Mouse (Mus musculus): ENCODE results near the gene Sept9. TPM values are rescaled to one million over a fixed set of nuclear protein-coding genes. Genes with fewer than 3 reads are reported as not detected.

Sept9 gene
- polyA plus RNA-seq, 1 experiment = 12.2 TPM

DNA sequence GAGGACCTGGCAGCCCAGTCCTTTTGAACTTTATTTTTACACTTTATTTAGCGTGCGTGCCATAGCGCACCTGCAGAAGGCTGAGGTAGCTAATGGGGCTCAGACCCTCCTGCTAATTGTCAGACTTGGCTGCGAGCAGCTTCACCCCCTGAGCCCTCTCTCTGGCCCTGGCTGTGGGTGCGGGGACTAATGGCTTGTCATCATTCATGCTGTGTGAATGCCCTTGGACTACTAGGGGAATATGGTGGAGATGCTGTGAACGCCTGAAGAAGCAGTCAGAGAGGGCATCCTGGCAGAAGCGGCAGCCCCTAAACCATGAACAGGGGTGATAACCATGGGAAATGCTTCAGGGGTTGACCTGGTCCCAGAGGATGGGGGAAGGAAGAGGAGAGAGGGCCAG lies 114.0 kb downstream of the Sept9 start:
- peaks cover 13% of the 10 kb centered on the region; the same call in 1 of the 2 replicates for H3K4me1 ChIP-seq (ENCODE audit: control insufficient read depth, insufficient read depth, low read length)
- H3K27ac ChIP-seq (ENCODE audit: control insufficient read depth, insufficient read depth, low read depth, low read length) = no peak overlapping the region
- H3K27me3 ChIP-seq (ENCODE audit: control insufficient read depth, insufficient read depth, low read length) = no peaks in the 10 kb centered on the region
- H3K4me3 ChIP-seq (ENCODE audit: control insufficient read depth, low read depth, low read length) = no peak overlapping the region
- H3K36me3 ChIP-seq (ENCODE audit: control insufficient read depth, insufficient read depth, low read length) = no peaks in the 10 kb centered on the region
- TF ChIP-seq POLR2A (IDR thresholded peaks at IDR 0.05; ENCODE audit: control insufficient read depth, low read depth, low read length) = no peak
- TF ChIP-seq CTCF (IDR thresholded peaks at IDR 0.05; ENCODE audit: control insufficient read depth, insufficient read depth, insufficient replicate concordance, low read depth, low read length) = no peak

DNA sequence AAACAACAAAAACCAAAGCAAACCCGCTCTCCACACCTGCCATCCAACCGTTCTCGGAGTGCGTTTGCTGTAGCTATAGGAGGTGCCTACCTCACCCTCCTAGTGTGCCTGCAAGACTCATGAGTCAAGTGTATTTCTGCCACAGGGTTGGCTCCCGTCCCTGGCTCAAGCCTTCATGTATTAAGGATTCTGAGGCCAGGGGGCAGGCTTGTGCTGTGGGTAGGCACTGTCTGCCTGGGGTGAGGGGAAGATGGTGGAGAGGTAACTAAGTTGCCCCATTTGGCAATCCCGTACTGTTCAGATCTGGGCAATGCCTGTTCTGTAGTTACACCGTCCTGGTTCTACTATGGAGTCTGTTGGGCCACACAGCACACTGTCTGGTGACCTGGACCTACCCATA lies 114.6 kb downstream of the Sept9 start:
- Histone ChIP-seq H3K36me3 (ENCODE audit: control insufficient read depth, insufficient read depth, low read length) (no peaks in the 10 kb centered on the region), H3K4me3 (ENCODE audit: control insufficient read depth, low read depth, low read length) (no peak overlapping the region), H3K27me3 (ENCODE audit: control insufficient read depth, insufficient read depth, low read length) (no peaks in the 10 kb centered on the region), H3K27ac (ENCODE audit: control insufficient read depth, insufficient read depth, low read depth, low read length) (no peak overlapping the region), H3K4me1 (ENCODE audit: control insufficient read depth, insufficient read depth, low read length) (peaks cover 15% of the 10 kb centered on the region)
- TF ChIP-seq CTCF (IDR thresholded peaks at IDR 0.05; ENCODE audit: control insufficient read depth, insufficient read depth, insufficient replicate concordance, low read depth, low read length) (no peak), POLR2A (IDR thresholded peaks at IDR 0.05; ENCODE audit: control insufficient read depth, low read depth, low read length) (no peak)

DNA sequence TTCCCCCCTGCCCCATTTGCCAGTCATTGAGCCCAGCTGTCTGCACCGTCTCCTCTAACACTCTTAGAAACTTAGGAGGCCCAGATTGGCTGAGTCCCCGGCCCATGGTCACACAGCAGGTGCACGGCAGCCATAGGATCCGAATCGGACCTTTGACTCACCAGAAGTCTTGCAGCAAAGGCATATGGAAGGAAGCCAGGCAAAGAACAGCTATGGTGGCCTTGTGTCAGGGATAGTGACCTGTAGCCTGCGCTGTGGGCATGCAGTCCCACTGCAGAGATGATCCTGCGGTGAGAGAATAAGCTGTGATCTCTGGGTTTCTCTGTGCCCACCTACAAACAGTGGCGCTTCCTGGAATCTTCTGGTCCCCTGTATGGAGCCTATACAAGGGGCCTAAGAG lies 115.1 kb downstream of the Sept9 start:
- Histone ChIP-seq H3K27ac (ENCODE audit: control insufficient read depth, insufficient read depth, low read depth, low read length) (no peak overlapping the region), H3K4me3 (ENCODE audit: control insufficient read depth, low read depth, low read length) (no peak overlapping the region), H3K4me1 (ENCODE audit: control insufficient read depth, insufficient read depth, low read length) (peaks cover 15% of the 10 kb centered on the region), H3K27me3 (ENCODE audit: control insufficient read depth, insufficient read depth, low read length) (no peaks in the 10 kb centered on the region), H3K36me3 (ENCODE audit: control insufficient read depth, insufficient read depth, low read length) (no peaks in the 10 kb centered on the region)
- no peak for TF ChIP-seq CTCF (IDR thresholded peaks at IDR 0.05; ENCODE audit: control insufficient read depth, insufficient read depth, insufficient replicate concordance, low read depth, low read length)
- no peak for TF ChIP-seq POLR2A (IDR thresholded peaks at IDR 0.05; ENCODE audit: control insufficient read depth, low read depth, low read length)

DNA sequence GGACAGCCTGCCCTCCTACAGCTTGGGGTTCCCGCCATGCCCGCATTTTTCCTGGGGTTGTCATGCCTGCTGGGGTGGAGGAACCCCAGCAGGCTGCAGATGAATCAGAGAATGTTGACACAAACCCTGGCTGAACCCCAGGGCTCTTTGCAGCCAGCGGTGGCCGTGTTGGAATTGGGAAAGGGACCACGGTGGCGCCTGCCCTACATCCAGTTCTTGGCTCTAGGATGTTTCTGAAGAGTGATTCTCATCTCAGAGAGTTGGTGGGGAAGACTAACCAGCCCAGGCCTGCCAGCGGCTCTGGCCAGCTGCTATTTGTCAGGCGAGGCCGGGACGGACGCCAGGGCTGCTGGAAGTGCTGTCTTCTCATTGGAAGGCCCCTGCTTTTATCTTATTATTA lies 115.8 kb downstream of the Sept9 start:
- no peak overlapping the region for H3K4me3 ChIP-seq (ENCODE audit: control insufficient read depth, low read depth, low read length)
- peaks cover 15% of the 10 kb centered on the region for H3K4me1 ChIP-seq (ENCODE audit: control insufficient read depth, insufficient read depth, low read length)
- no peaks in the 10 kb centered on the region for H3K36me3 ChIP-seq (ENCODE audit: control insufficient read depth, insufficient read depth, low read length)
- TF ChIP-seq POLR2A (IDR thresholded peaks at IDR 0.05; ENCODE audit: control insufficient read depth, low read depth, low read length) (no peak), CTCF (IDR thresholded peaks at IDR 0.05; ENCODE audit: control insufficient read depth, insufficient read depth, insufficient replicate concordance, low read depth, low read length) (no peak)
- no peaks in the 10 kb centered on the region for H3K27me3 ChIP-seq (ENCODE audit: control insufficient read depth, insufficient read depth, low read length)
- no peak overlapping the region for H3K27ac ChIP-seq (ENCODE audit: control insufficient read depth, insufficient read depth, low read depth, low read length)

DNA sequence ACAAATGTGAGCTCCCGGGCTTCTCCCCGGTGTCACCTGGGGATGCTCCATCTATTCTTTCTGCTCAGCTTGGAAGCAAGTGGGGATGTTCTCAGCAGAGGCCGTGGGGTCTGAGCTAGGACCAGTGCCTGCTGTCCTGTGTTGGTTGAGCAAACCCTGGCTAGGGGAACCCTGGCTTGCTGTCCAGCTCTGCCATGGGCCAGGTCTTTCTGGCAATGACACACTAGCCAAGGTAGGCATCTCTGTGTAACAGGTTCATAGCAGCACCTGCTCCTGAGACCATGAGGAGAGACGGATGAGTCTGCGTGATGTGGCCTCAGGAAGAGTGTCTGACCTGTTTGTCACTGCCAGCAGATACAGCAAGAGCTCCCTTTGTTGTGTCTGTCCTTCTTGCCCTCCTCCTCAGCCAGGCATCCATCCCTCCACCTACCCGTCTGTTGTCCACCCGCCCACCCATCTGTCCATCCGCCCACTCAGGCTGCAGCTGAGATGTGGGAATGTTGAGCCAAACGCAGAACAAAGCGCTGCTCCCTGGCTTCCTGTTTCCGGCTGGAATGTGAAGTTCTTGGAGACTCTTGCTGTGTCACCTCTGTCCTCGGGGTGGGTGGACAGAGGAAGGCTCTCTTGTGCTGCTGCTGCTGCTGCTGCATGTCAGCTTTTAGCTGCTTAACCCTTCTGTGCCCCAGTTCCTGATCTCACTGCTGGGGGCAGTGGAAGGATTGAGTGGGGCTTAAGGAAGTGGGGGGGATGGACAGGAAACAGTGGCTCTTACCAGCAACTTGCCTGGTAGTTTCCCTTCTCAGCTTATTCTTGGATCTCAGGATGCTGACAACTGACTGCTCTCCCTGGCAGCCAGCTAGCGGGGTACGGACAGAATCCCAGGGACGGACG lies 117.2 kb downstream of the Sept9 start:
- H3K36me3 ChIP-seq (ENCODE audit: control insufficient read depth, insufficient read depth, low read length) = no peaks in the 10 kb centered on the region
- no peaks in the 10 kb centered on the region for H3K27me3 ChIP-seq (ENCODE audit: control insufficient read depth, insufficient read depth, low read length)
- no peak for TF ChIP-seq CTCF (IDR thresholded peaks at IDR 0.05; ENCODE audit: control insufficient read depth, insufficient read depth, insufficient replicate concordance, low read depth, low read length)
- no peak for TF ChIP-seq POLR2A (IDR thresholded peaks at IDR 0.05; ENCODE audit: control insufficient read depth, low read depth, low read length)
- H3K4me1 ChIP-seq (ENCODE audit: control insufficient read depth, insufficient read depth, low read length) = peaks cover 15% of the 10 kb centered on the region
- no peak overlapping the region for H3K27ac ChIP-seq (ENCODE audit: control insufficient read depth, insufficient read depth, low read depth, low read length)
- H3K4me3 ChIP-seq (ENCODE audit: control insufficient read depth, low read depth, low read length) = no peak overlapping the region

DNA sequence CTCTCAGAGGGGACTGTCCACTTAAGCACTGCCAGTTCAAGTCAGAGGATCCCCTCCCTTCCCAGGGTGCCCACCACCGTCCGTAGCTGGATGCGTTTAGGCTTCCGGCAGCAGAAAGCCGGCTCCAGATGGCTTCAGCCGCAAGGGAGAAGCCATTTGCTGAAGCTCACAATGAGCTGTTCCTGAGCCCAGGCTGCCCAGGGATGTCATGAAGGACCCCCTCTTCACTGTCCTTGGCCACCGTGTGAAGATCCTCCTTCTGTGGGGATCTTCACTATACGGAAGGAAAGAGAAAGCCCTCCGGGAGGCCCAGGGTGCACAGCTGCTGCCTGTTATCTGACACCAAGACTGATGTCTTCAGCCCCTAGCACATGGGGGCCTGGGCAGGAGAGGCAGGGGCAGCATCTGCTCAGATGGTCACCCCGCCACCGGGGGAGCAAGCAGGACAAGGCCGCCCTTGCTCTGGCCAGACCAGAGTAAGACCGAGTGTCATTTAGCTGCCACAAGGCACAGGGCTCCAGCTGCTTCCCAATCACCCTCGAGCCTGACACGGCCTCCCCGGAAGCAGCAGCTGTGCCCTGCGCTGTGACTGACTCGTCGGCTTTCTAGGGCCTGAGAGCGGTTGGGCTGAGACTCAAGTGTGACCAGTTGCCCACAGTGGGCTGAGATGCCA lies 118.1 kb downstream of the Sept9 start:
- Histone ChIP-seq H3K36me3 (ENCODE audit: control insufficient read depth, insufficient read depth, low read length) (no peaks in the 10 kb centered on the region), H3K27ac (ENCODE audit: control insufficient read depth, insufficient read depth, low read depth, low read length) (no peak overlapping the region)

DNA sequence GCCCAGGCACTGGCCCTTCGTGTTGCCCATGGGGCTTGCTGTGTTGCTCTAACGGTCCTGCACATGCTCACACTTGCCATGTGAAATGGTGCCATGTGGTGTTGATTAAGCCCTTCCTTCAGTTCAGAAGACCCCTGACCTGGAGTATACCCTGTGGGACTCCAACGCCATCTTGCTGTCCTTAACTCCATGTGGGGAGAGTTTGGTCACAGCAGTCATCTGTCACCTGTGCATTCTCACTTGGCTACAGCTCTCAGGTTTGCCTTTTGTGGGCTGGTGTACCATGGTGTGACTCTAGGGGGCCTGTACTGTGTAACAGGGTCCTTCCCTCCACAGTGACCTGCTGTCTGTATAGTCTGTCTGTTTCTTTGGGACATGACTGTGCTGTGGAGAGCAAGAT lies 118.7 kb downstream of the Sept9 start:
- Histone ChIP-seq H3K27ac (ENCODE audit: control insufficient read depth, insufficient read depth, low read depth, low read length) (no peak overlapping the region), H3K27me3 (ENCODE audit: control insufficient read depth, insufficient read depth, low read length) (no peaks in the 10 kb centered on the region), H3K4me1 (ENCODE audit: control insufficient read depth, insufficient read depth, low read length) (peaks cover 10% of the 10 kb centered on the region), H3K36me3 (ENCODE audit: control insufficient read depth, insufficient read depth, low read length) (no peaks in the 10 kb centered on the region), H3K4me3 (ENCODE audit: control insufficient read depth, low read depth, low read length) (no peak overlapping the region)
- TF ChIP-seq POLR2A (IDR thresholded peaks at IDR 0.05; ENCODE audit: control insufficient read depth, low read depth, low read length) = no peak
- no peak for TF ChIP-seq CTCF (IDR thresholded peaks at IDR 0.05; ENCODE audit: control insufficient read depth, insufficient read depth, insufficient replicate concordance, low read depth, low read length)

More for the DNA sequence above, 118.1 kb downstream of the Sept9 start:
- Histone ChIP-seq H3K4me1 (ENCODE audit: control insufficient read depth, insufficient read depth, low read length) (peaks cover 15% of the 10 kb centered on the region), H3K4me3 (ENCODE audit: control insufficient read depth, low read depth, low read length) (no peak overlapping the region), H3K27me3 (ENCODE audit: control insufficient read depth, insufficient read depth, low read length) (no peaks in the 10 kb centered on the region)
- TF ChIP-seq POLR2A (IDR thresholded peaks at IDR 0.05; ENCODE audit: control insufficient read depth, low read depth, low read length) = no peak
- TF ChIP-seq CTCF (IDR thresholded peaks at IDR 0.05; ENCODE audit: control insufficient read depth, insufficient read depth, insufficient replicate concordance, low read depth, low read length) = no peak
